Mouse (Mus musculus) adrenal gland, adult 8-10 months (tissue): ENCODE measurements around the gene Ppm1h. TPM values are rescaled to one million over a fixed set of nuclear protein-coding genes. Genes with fewer than 3 reads are reported as not detected.

Source experiments
- DNase-seq: peaks from one replicate; pipeline ENCODE4 v3.0.0; 2022
- total RNA-seq, 4 experiments: library from RNA; stranded (reverse); gene quantifications; 2 replicates each; pipeline ENCODE4 v1.2.4; 2022

Gene Ppm1h
- total RNA-seq, 4 experiments from 2014 or later = 20.7 to 25.8 (median 24.2) TPM

GRCm38 (mm10) chr10:122704901-122705300, 26.3 kb downstream of the Ppm1h start:
- no peak for DNase-seq

- no peak for DNase-seq
These were observed 26.9 kb downstream of the Ppm1h start for GRCm38 (mm10) chr10:122705457-122705856.

- DNase-seq = no peak
These were observed 32.8 kb downstream of the Ppm1h start for GRCm38 (mm10) chr10:122711381-122711811.

GRCm38 (mm10) chr10:122712307-122712706, 33.7 kb downstream of the Ppm1h start:
- DNase-seq = no peak

- DNase-seq = no peak
These were observed 37.3 kb downstream of the Ppm1h start for GRCm38 (mm10) chr10:122715856-122716255.

GRCm38 (mm10) chr10:122716286-122716685, 37.7 kb downstream of the Ppm1h start:
- no peak for DNase-seq

- DNase-seq = no peak
These were observed 38.3 kb downstream of the Ppm1h start for GRCm38 (mm10) chr10:122716739-122717474.

- no peak for DNase-seq
These were observed 39.3 kb downstream of the Ppm1h start for GRCm38 (mm10) chr10:122717754-122718415.

- no peak for DNase-seq
These were observed 40.4 kb downstream of the Ppm1h start for GRCm38 (mm10) chr10:122718951-122719350.

- DNase-seq = peak; percentile 61
These were observed 43.5 kb downstream of the Ppm1h start for GRCm38 (mm10) chr10:122722111-122722510.

- no peak for DNase-seq
These were observed 46.1 kb downstream of the Ppm1h start for GRCm38 (mm10) chr10:122724692-122725091.

- no peak for DNase-seq
These were observed 48.7 kb downstream of the Ppm1h start for GRCm38 (mm10) chr10:122727228-122727627.

- no peak for DNase-seq
These were observed 49.6 kb downstream of the Ppm1h start for GRCm38 (mm10) chr10:122728172-122728571.

- DNase-seq = no peak
These were observed 53.6 kb downstream of the Ppm1h start for GRCm38 (mm10) chr10:122732146-122732545.

- no peak for DNase-seq
These were observed 56.0 kb downstream of the Ppm1h start for GRCm38 (mm10) chr10:122734521-122734920.

- DNase-seq = no peak
These were observed 56.8 kb downstream of the Ppm1h start for GRCm38 (mm10) chr10:122735284-122735784.

- DNase-seq = no peak
These were observed 58.3 kb downstream of the Ppm1h start for GRCm38 (mm10) chr10:122736835-122737234.

GRCm38 (mm10) chr10:122738526-122738925, 60.0 kb downstream of the Ppm1h start:
- no peak for DNase-seq

GRCm38 (mm10) chr10:122739037-122739436, 60.5 kb downstream of the Ppm1h start:
- DNase-seq = no peak

- no peak for DNase-seq
These were observed 61.6 kb downstream of the Ppm1h start for GRCm38 (mm10) chr10:122740117-122740516.

- no peak for DNase-seq
These were observed 62.6 kb downstream of the Ppm1h start for GRCm38 (mm10) chr10:122741191-122741590.

GRCm38 (mm10) chr10:122742136-122742535, 63.6 kb downstream of the Ppm1h start:
- no peak for DNase-seq

- no peak for DNase-seq
These were observed 64.8 kb downstream of the Ppm1h start for GRCm38 (mm10) chr10:122743361-122743760.

- no peak for DNase-seq
These were observed 66.4 kb downstream of the Ppm1h start for GRCm38 (mm10) chr10:122744970-122745369.
